Mouse (Mus musculus) right cerebral cortex, postnatal 25 days (tissue): ENCODE data around the gene Mamstr.

ENCODE experiments used
- DNase-seq: peaks from one replicate; pipeline ENCODE4 v3.0.0; 2022

Gene Mamstr

GRCm38 (mm10) chr7:45639561-45640027, at the start of gene Mamstr:
Mamstr (plus strand) TSS chr7:45639977.
- no peak for DNase-seq

GRCm38 (mm10) chr7:45590874-45591273, 48.9 kb upstream of the Mamstr start:
- DNase-seq: no peak

- no peak for DNase-seq
Observed at GRCm38 (mm10) chr7:45591880-45592279, 47.9 kb upstream of the Mamstr start.

- peak; percentile 60 for DNase-seq
Observed at GRCm38 (mm10) chr7:45593118-45593815, 46.5 kb upstream of the Mamstr start.

GRCm38 (mm10) chr7:45595176-45595575, 44.6 kb upstream of the Mamstr start:
- no peak for DNase-seq

- no peak for DNase-seq
Observed at GRCm38 (mm10) chr7:45596107-45596506, 43.7 kb upstream of the Mamstr start.

- DNase-seq: no peak
Observed at GRCm38 (mm10) chr7:45597013-45597412, 42.8 kb upstream of the Mamstr start.

GRCm38 (mm10) chr7:45597527-45597926, 42.2 kb upstream of the Mamstr start:
- no peak for DNase-seq

GRCm38 (mm10) chr7:45598960-45599879, 40.6 kb upstream of the Mamstr start:
- no peak for DNase-seq

GRCm38 (mm10) chr7:45605704-45606289, 34.0 kb upstream of the Mamstr start:
- DNase-seq: no peak

- DNase-seq: no peak
Observed at GRCm38 (mm10) chr7:45609511-45609910, 30.3 kb upstream of the Mamstr start.

- DNase-seq: no peak
Observed at GRCm38 (mm10) chr7:45616277-45616676, 23.5 kb upstream of the Mamstr start.

GRCm38 (mm10) chr7:45617042-45617695, 22.6 kb upstream of the Mamstr start, which contains the start of gene Fut1:
Fut1 (plus strand) TSS chr7:45617289.
- peak; percentile 43 for DNase-seq

- DNase-seq: no peak
Observed at GRCm38 (mm10) chr7:45618316-45618715, 21.5 kb upstream of the Mamstr start.

GRCm38 (mm10) chr7:45619592-45619991, 20.2 kb upstream of the Mamstr start:
- DNase-seq: no peak

GRCm38 (mm10) chr7:45621443-45621842, 18.3 kb upstream of the Mamstr start, which contains the start of gene Izumo1:
Izumo1 (plus strand) TSS chr7:45621811.
- DNase-seq: no peak

- no peak for DNase-seq
Observed at GRCm38 (mm10) chr7:45623507-45623906, 16.3 kb upstream of the Mamstr start.

GRCm38 (mm10) chr7:45624718-45625117, 15.1 kb upstream of the Mamstr start:
- no peak for DNase-seq

GRCm38 (mm10) chr7:45625481-45625880, 14.3 kb upstream of the Mamstr start:
- no peak for DNase-seq

- no peak for DNase-seq
Observed at GRCm38 (mm10) chr7:45626571-45627076, 13.2 kb upstream of the Mamstr start.

GRCm38 (mm10) chr7:45627261-45627660, 12.5 kb upstream of the Mamstr start, which contains the start of gene Rasip1:
Rasip1 (plus strand) TSS chr7:45627488.
- no peak for DNase-seq
